Mouse (Mus musculus) left cerebral cortex, adult 6 months (tissue): Measurements from ENCODE around the gene Gpkow. TPM values are rescaled to one million over a fixed set of nuclear protein-coding genes. Genes with fewer than 3 reads are reported as not detected.

ENCODE experiments used
- long read RNA-seq, 2 experiments: library from polyadenylated mRNA; unstranded; transcript quantifications; one replicate each; pipeline ENCODE4 v2.0.0; 2019 to 2020
- polyA plus RNA-seq: library from polyadenylated mRNA; unstranded; fragments of <200 nt; fragmentation: Nextera tagmentation; gene quantifications from 2 replicates; pipeline ENCODE4 v1.2.3, GENCODE M21; 2021

The Gpkow gene
- 14.0 and 20.9 TPM in 2 replicates for polyA plus RNA-seq
- long read RNA-seq, experiment 1, transcript Gpkow-201 (11 exons, 3,579 nt): major isoform, 182 of 223 reads
- long read RNA-seq, experiment 1, partial matches to known transcripts: 17 of 223 reads
- long read RNA-seq, experiment 1, other reads (novel, unspliced or antisense): 24 of 223 reads
- long read RNA-seq, experiment 2, transcript Gpkow-201 (11 exons, 3,579 nt): major isoform, 25 of 38 reads
- long read RNA-seq, experiment 2, partial matches to known transcripts: 11 of 38 reads
- long read RNA-seq, experiment 2, other reads (novel, unspliced or antisense): 2 of 38 reads

DNA sequence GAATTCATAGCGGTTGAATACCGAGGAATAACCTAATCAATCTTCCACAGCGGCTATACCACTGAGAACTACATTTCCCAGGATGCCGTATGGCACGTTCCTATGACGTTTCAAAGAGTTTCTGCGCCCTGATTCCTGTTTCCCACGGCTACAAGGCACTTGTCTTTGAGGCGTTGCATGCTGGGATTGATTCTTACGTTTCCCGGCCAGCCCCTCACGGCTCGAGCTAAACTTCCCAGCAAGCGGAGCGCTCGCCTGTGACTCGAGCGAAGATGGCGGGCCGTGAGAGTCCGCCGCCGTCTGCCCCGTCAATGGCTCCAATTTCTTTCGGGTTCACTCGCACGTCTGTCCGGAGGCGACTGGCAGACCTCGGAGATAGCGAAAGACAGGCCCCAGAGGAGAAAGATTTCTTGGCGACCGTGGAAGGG, at the start of gene Gpkow:
Gpkow (plus strand) TSS at position 178 of the 428 bp plus-strand sequence.

DNA sequence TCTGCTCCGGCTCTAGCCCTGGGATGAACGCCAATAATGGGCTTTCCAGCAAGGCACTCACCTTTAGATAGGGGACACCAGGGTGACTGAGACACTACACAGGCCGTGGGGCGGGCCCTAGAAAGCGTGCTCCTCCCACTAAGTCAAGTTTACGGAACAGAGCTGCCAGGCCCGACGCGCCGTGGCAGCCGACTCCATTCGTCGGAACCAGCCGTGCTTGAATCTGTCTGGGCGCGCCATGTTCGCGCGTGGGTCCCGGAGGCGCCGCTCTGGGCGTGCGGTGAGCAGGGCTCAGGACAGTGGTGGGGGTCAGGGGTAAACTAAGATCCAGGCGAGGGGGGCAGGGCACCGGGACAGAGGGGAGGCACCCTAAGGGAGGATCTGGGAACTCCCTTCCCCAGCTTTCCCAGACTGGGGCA, 39.7 kb upstream of the Gpkow start, which contains the start of gene Prickle3:
Prickle3 (plus strand) TSS at position 40 of the 419 bp plus-strand sequence.

GRCm38 (mm10) chrX:7670921-7671623, 25.9 kb upstream of the Gpkow start, which contains the start of gene Plp2:
Gene Plp2, minus strand, starts transcription at chrX:7671390.

GRCm38 (mm10) chrX:7680864-7681263, 16.1 kb upstream of the Gpkow start, which contains the start of gene Magix:
Gene Magix, minus strand, starts transcription at chrX:7681251.

GRCm38 (mm10) chrX:7714135-7714899, 17.4 kb downstream of the Gpkow start, which contains the start of gene Wdr45:
Gene Wdr45, plus strand, starts transcription at chrX:7714333.

GRCm38 (mm10) chrX:7721514-7722281, 24.8 kb downstream of the Gpkow start, which contains the start of gene Gm45208:
Gene Gm45208, plus strand, starts transcription at chrX:7722245.

GRCm38 (mm10) chrX:7728215-7728921, 31.4 kb downstream of the Gpkow start, which contains the start of gene Praf2:
Gene Praf2, plus strand, starts transcription at chrX:7728439.

DNA sequence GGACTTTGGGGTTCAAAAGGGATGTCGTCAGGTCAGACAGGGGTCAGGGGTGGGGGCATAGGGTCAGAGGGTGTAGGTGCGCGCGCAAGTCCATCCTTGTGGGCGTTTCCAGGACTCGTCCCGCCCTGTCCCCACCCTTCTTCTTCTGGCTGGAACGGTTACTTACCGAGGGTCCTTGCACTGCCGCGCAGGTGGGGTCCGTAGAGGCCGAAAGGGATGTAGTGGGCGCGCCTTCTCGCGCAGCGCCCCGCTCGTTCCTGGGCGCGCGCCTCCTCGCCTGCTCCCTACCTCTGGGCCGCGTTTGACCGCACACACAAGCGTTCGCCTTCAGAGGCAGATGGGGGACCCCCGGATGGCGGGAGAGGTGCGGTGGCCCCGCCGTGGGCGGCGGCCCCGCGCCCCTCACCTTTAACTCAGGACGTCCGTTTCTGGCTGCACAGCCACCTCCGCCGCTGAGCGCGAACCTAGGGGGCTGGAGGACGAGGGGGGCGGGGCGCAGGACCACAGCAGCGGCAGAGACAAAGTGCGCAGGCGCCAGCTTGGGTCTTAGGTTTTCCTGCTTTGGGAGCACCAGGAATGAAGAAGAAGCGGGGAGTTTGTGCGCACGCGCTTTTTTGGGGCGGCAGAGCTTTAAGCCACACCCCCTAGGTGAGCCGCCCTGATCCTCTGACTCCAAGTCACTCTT, 53.6 kb downstream of the Gpkow start, which contains the start of gene Ccdc120:
Ccdc120 (minus strand) TSS at position 474 of the 685 bp plus-strand sequence.

Other genes with a start within 250 kb of the Gpkow start
- 0.49 TPM in 1 of 2 replicates, not detected in the other for gene Foxp3, start 123.5 kb upstream of the Gpkow start, polyA plus RNA-seq
- 3.3 and 13.6 TPM in 2 replicates for gene Ppp1r3f, start 122.8 kb upstream of the Gpkow start, polyA plus RNA-seq
- gene Ccdc22, start 91.6 kb upstream of the Gpkow start, polyA plus RNA-seq: 21.8 and 27.4 TPM in 2 replicates
- gene Cacna1f, start 90.0 kb upstream of the Gpkow start, polyA plus RNA-seq: not detected in 2 replicates
- gene Syp, start 58.7 kb upstream of the Gpkow start, polyA plus RNA-seq: 229 and 565 TPM in 2 replicates
- 1.1 and 1.3 TPM in 2 replicates for gene Prickle3, start 39.9 kb upstream of the Gpkow start, polyA plus RNA-seq
- gene Plp2, start 25.7 kb upstream of the Gpkow start, polyA plus RNA-seq: 12.5 and 19.4 TPM in 2 replicates
- gene Magix, start 15.9 kb upstream of the Gpkow start, polyA plus RNA-seq: 0.20 and 0.41 TPM in 2 replicates
- gene Wdr45, start 17.2 kb downstream of the Gpkow start, polyA plus RNA-seq: 16.0 and 48.4 TPM in 2 replicates
- 0.53 TPM in 1 of 2 replicates, not detected in the other for gene Gm45208, start 25.1 kb downstream of the Gpkow start, polyA plus RNA-seq
- gene Praf2, start 31.3 kb downstream of the Gpkow start, polyA plus RNA-seq: 110 and 132 TPM in 2 replicates
- 7.5 and 8.8 TPM in 2 replicates for gene Ccdc120, start 53.8 kb downstream of the Gpkow start, polyA plus RNA-seq
- 7.3 and 12.4 TPM in 2 replicates for gene Tfe3, start 65.4 kb downstream of the Gpkow start, polyA plus RNA-seq
- 35.3 and 40.6 TPM in 2 replicates for gene Gripap1, start 92.6 kb downstream of the Gpkow start, polyA plus RNA-seq
- gene Kcnd1, start 125.2 kb downstream of the Gpkow start, polyA plus RNA-seq: 3.7 and 5.4 TPM in 2 replicates
- gene Otud5, start 144.2 kb downstream of the Gpkow start, polyA plus RNA-seq: 6.5 and 37.5 TPM in 2 replicates
- gene Pim2, start 181.1 kb downstream of the Gpkow start, polyA plus RNA-seq: 34.2 and 39.8 TPM in 2 replicates
- gene Slc35a2, start 186.9 kb downstream of the Gpkow start, polyA plus RNA-seq: 17.0 and 19.7 TPM in 2 replicates
- gene Pqbp1, start 202.1 kb downstream of the Gpkow start, polyA plus RNA-seq: 64.3 and 77.7 TPM in 2 replicates
- 52.7 and 64.9 TPM in 2 replicates for gene Timm17b, start 202.2 kb downstream of the Gpkow start, polyA plus RNA-seq
- gene Gm10491, start 210.7 kb downstream of the Gpkow start, polyA plus RNA-seq: not detected in 2 replicates
- not detected in 2 replicates for gene Gm10490, start 212.4 kb downstream of the Gpkow start, polyA plus RNA-seq
- 460 and 1,161 TPM in 2 replicates for gene Pcsk1n, start 222.7 kb downstream of the Gpkow start, polyA plus RNA-seq
- gene Eras, start 231.5 kb downstream of the Gpkow start, polyA plus RNA-seq: not detected in 2 replicates